Mouse (Mus musculus): ENCODE results near the gene Slc35g3.
"Not testable (repeated sequence)": the region's sequence is repeated elsewhere in the genome, so short reads cannot be mapped to it uniquely, and the experiment has no call there.

The Slc35g3 gene

DNA sequence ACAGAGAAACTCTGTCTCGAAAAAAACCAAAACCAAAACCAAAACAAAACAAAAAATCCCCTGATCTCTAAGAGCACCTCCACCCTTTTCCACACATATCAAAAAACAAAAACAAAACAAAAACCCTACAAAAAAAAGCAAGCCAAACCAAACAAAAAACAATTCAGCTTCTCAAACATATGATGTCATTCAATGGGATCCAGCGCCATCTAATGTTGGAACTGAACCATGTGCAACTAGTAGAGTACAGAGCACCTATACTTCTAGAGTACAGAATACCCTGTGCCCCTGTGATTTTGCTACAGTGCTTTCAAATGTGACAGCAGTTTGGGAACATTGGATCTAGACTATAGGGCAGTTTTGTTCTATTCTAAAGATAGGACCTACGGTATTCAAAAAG lies 7.1 kb downstream of the Slc35g3 start:
- DNase-seq (ENCODE audit: low spot score in 2 of 2), result no peak

GRCm38 (mm10) chr11:69754233-69754632 lies 7.5 kb downstream of the Slc35g3 start:
- DNase-seq (ENCODE audit: low spot score in 2 of 2), result no peak

GRCm38 (mm10) chr11:69752686-69753085 lies 9.1 kb downstream of the Slc35g3 start:
- no peak for DNase-seq (ENCODE audit: low spot score in 2 of 2)

DNA sequence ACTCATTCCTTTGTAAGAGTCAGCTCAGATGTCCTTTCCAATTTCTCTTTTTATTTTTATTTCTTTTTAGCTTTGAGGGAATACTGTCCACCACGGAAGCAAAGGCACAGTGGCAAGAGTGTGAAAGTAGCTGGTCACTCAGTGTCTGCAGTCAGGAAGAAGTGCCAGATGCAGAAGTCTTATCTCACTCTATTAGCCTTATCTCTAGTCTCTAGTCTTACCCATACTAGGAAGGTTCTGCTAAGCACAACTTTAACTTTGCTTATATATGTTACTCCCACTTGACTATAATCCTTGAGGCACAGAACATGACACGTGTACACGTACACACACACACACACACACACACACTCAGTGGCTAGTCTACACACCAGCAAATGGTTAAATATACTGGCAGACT lies 10.1 kb downstream of the Slc35g3 start:
- DNase-seq (ENCODE audit: low spot score in 2 of 2), result no peak

DNA sequence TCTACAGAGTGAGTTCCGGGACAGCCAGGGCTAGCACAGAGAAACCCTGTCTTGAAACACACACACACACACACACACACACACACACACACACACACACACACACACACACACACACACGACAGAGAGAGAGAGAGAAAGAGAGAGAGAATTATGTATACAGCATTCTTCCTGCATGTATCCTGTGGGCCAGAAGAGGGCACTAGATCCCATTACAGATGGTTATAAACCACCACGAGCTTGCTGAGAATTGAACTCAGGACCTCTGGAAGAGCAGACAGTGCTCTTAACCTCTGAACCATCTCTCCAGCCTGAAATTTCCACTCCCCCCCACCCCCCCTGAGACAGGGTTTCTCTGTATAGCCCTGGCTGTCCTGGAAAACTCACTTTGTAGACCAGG lies 30.4 kb downstream of the Slc35g3 start:
- DNase-seq (ENCODE audit: low spot score in 2 of 2), result not testable (repeated sequence)

DNA sequence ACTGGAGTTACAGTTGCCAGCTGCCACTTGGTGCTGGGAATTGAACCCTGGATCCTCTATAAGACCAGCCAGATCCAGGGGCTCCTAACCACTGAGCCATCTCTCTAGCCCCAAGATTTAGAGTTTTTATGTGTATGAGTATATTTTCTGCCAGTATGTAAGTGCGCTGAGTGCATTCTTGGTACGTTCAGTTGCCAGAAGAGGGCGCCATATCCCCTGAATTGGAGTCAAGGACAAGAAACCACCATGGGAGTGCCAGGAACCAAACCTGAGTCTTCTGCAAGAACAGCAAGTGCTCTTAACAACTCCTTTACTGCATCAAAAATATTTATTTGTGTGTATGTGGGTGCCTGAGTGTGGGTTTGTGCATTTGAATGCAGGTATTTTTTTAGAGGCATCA lies 32.7 kb downstream of the Slc35g3 start:
- DNase-seq (ENCODE audit: low spot score in 2 of 2), result peak in 1 of 2 experiments; percentile 58

DNA sequence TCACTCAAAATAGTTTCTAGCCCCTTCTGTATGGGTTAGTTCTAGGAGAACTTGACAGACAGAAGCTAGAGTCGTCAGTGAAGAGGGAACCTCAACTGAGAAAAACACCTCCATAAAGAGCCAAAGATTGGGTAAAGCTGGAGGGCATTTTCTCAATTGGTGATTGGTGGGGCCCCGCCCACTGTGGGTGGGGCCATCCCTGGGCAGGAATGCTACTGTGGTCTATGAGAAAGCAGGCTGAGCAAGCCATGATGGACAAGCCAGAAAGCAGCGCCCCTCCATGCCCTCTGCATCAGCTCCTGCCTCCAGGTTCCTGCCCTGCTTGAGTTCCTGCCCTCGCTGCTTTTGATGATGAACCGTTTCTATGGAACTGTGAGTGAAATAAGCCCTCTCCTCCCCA lies 35.8 kb downstream of the Slc35g3 start:
- DNase-seq (ENCODE audit: low spot score in 2 of 2), result no peak

DNA sequence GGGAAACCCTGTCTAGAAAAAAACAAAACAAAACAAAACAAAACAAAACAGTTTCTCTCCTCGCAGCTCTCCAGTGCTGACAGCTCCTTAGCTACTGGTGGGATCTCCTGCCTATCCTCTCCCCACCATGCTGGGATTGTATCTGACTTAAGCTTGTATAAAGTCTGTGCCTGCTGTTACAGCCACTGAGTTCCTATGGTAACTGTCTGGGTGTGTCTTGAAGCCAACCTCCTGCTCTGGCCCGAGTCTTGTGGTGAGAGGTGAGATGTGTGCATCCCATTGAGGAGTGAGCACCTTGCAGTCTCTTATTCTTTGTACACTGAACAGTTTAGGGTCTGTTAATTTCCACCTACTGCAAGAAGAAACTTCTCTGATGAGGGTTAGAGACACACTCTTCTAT lies 38.7 kb downstream of the Slc35g3 start:
- DNase-seq (ENCODE audit: low spot score in 2 of 2), result no peak

GRCm38 (mm10) chr11:69720852-69721251 lies 40.9 kb downstream of the Slc35g3 start:
- DNase-seq (ENCODE audit: low spot score in 2 of 2), result no peak

DNA sequence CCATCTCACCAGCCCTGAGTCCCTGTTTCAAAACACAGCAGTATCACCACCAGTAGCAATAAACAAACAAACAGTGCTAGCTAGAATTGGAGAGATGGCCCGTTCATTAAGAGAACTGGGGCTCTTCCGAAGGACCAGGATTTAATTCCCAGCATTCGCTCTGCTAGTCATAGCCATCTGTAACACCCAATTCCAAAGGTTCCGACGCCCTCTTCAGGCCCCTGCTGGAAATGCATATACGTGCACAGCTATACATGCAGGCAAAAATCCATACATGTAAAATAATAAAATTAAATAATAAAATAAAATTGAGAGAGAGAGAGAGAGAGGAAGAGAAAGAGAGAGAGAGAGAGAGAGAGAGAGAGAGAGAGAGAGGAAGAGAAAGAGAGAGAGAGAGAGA lies 42.3 kb downstream of the Slc35g3 start:
- DNase-seq (ENCODE audit: low spot score in 2 of 2), result no peak

GRCm38 (mm10) chr11:69718661-69719060 lies 43.1 kb downstream of the Slc35g3 start:
- DNase-seq (ENCODE audit: low spot score in 2 of 2), result no peak

GRCm38 (mm10) chr11:69716953-69717352 lies 44.8 kb downstream of the Slc35g3 start:
- DNase-seq (ENCODE audit: low spot score in 2 of 2), result no peak

- DNase-seq (ENCODE audit: low spot score in 2 of 2), result no peak
These were observed 45.8 kb downstream of the Slc35g3 start for GRCm38 (mm10) chr11:69715929-69716328.

DNA sequence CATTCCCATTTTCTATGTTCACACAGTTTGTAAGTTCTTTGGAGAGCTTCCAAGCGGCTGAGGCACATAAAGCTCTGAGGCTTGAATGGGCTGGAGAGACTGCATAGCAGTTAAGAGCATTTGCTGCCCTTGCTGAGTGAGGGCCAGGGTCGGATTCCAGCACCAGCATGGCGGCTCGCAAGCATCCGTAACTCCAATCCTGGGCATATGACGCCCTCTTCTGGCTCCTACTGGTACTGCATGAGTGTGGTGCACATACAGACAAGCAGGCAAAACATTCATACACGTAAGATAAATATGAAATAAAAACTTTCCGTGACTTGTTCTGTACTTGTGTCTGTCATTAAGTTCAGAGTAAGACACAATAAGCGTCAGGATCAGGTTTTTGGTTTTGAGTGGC lies 46.3 kb downstream of the Slc35g3 start:
- peak in 1 of 2 experiments; percentile 40 for DNase-seq (ENCODE audit: low spot score in 2 of 2)

GRCm38 (mm10) chr11:69714636-69715329 lies 47.0 kb downstream of the Slc35g3 start:
- no peak for DNase-seq (ENCODE audit: low spot score in 2 of 2)

GRCm38 (mm10) chr11:69712954-69713672 lies 48.7 kb downstream of the Slc35g3 start:
- DNase-seq (ENCODE audit: low spot score in 2 of 2), result no peak

DNA sequence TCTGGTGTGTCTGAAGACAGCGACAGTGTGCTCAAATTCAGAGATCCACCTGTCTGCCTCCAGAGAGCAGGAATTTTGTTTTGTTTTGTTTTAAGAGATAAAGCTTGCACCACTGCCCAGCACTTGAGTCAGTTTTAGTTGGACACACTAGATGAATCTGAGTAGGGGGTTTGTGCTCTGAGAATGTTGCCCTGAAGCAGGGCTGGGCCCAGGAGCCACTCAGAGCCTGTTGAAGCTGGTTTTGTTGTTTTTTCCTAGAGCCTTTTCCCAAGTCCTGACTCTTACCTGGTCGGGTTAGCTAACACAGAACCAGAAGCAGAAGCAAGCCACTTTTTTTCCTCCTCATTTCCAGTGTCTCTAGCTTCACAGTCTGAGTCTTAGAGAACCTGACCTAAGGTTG lies 50.7 kb downstream of the Slc35g3 start:
- no peak for DNase-seq (ENCODE audit: low spot score in 2 of 2)

- no peak for DNase-seq (ENCODE audit: low spot score in 2 of 2)
These were observed 51.3 kb downstream of the Slc35g3 start for GRCm38 (mm10) chr11:69710470-69710869.
